Mouse (Mus musculus): ENCODE measurements at regions not wholly inside any gene's neighbourhood (a gene's known extent, or its start where the extent isn't known, plus 50 kb on each side); places are given as distances from the start of the nearest gene placed in this dataset.
A peak's percentile ranks its signal among the peaks of the same experiment; 100 is the strongest.

DNA sequence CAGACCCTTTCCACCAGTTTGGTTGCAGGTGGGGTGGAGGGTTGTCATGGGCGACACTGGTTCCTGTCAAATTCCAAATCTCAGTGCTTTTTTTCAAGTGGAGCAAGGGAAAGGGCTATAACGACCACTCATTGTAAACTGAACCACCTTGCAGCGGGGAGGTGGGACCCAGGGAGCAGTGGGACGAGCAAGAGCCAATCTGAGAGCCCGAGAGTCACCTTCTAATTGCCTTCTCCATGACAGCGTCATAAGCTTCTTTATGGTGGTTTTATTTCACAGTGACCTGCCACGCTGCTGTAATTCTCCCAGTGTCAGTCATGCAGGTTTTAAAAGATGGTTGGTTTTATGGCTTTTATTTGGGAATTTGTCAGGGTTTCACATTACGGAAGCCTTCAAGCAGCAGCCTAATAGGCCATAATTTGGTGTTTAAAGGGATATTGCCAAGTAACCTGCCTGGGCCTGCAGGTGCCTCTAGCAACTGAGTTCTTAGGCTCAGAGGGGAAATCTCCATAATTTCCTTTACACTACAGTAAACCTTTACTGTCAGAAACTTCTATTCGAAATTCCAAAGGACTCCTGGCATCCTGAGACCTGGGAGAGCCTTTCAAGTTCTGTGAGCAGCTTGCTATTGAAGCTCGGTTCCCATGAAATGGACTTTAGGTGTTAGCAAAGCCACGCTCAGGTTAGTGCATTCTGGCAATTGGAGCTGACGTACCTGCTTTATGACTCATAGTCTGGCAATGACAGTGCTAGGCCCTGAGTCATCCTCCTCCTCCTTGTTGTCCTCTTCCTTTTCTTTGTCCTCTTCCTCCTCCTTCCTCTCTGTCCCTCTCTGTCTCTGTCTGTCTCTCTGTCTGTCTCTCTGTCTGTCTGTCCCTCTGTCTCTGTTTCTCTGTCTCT is 235.6 kb upstream of the Pgrmc2 start:
- TF ChIP-seq CTCF (IDR thresholded peaks at IDR 0.05; ENCODE audit: low read depth, low read length) (no peak), POLR2A (IDR thresholded peaks at IDR 0.05; ENCODE audit: extremely low read depth, insufficient read depth, low read length) (no peak)
- Histone ChIP-seq H3K9ac (ENCODE audit: low read depth, low read length) (no peak overlapping the region), H3K27me3 (ENCODE audit: control insufficient read depth, insufficient read depth, low read length) (no peaks in the 10 kb centered on the region), H3K27ac (replicated peaks; ENCODE audit: insufficient read depth, low read depth, low read length) (no peak overlapping the region), H3K79me2 (ENCODE audit: control insufficient read depth, insufficient read depth, low read length) (no peaks in the 10 kb centered on the region), H3K4me3 (ENCODE audit: insufficient read depth, low read depth, low read length) (no peak overlapping the region), H3K4me1 (ENCODE audit: control insufficient read depth, insufficient read depth, low read length) (no peaks in the 10 kb centered on the region), H3K36me3 (ENCODE audit: control insufficient read depth, insufficient read depth, low read length) (no peaks in the 10 kb centered on the region)
- no peak for DNase-seq (ENCODE audit: extremely low read depth, low read depth, low spot score)
- 89% methylated on average over 12 of the region's 12 CpGs for WGBS

DNA sequence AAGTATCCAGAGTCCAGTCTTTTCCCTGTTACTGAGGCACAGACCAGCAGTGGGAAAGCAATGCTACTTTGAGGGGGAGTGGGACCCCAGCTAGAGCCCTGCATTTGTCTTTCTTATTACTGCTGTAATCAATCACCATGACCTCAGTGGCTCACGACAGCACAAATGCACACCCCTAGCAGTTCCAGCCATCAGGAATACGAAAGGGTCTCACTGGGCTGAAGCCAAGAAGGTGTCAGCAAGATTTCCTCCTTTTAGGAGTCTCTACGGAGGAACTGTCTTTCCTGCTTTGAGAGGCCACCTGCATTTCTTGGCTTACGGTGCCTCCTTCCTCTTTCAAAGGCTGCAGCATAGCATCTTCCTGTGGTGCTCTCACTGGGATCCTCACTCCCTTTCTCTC is 234.3 kb upstream of the Pgrmc2 start:
- 76% methylated on average over 4 of the region's 4 CpGs for WGBS
- no peak overlapping the region for H3K9ac ChIP-seq (ENCODE audit: low read depth, low read length)
- TF ChIP-seq CTCF (IDR thresholded peaks at IDR 0.05; ENCODE audit: low read depth, low read length) (no peak), POLR2A (IDR thresholded peaks at IDR 0.05; ENCODE audit: extremely low read depth, insufficient read depth, low read length) (no peak)
- no peaks in the 10 kb centered on the region for H3K27me3 ChIP-seq (ENCODE audit: control insufficient read depth, insufficient read depth, low read length)
- no peak overlapping the region for H3K27ac ChIP-seq (replicated peaks; ENCODE audit: insufficient read depth, low read depth, low read length)
- no peaks in the 10 kb centered on the region for H3K79me2 ChIP-seq (ENCODE audit: control insufficient read depth, insufficient read depth, low read length)
- no peaks in the 10 kb centered on the region for H3K36me3 ChIP-seq (ENCODE audit: control insufficient read depth, insufficient read depth, low read length)
- H3K4me3 ChIP-seq (ENCODE audit: insufficient read depth, low read depth, low read length): no peak overlapping the region
- no peak for DNase-seq (ENCODE audit: extremely low read depth, low read depth, low spot score)
- no peaks in the 10 kb centered on the region for H3K4me1 ChIP-seq (ENCODE audit: control insufficient read depth, insufficient read depth, low read length)

DNA sequence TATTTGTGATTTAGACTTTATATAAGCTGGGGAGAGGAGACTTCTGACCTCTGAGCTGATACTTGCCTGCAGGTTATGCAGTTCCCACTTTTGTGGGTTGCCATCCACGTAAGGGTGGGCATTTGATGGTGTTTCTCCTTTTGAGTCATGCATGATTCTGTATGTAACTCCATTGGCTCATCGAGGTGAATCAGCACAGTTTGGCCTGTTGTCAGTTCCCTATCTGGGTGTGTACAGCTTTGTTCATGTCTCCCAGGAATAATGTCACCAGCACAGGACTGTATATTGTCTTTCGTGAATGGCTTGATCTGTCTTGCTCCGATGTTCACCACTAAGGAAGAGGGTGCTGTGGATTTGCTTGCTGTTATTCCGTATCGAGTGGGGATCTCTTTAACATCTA is 229.6 kb upstream of the Pgrmc2 start:
- no peaks in the 10 kb centered on the region for H3K4me1 ChIP-seq (ENCODE audit: control insufficient read depth, insufficient read depth, low read length)
- DNase-seq (ENCODE audit: extremely low read depth, low read depth, low spot score): no peak
- no peaks in the 10 kb centered on the region for H3K79me2 ChIP-seq (ENCODE audit: control insufficient read depth, insufficient read depth, low read length)
- H3K36me3 ChIP-seq (ENCODE audit: control insufficient read depth, insufficient read depth, low read length): no peaks in the 10 kb centered on the region
- H3K9ac ChIP-seq (ENCODE audit: low read depth, low read length): no peak overlapping the region
- H3K27me3 ChIP-seq (ENCODE audit: control insufficient read depth, insufficient read depth, low read length): no peaks in the 10 kb centered on the region
- 91% methylated on average over 6 of the region's 6 CpGs for WGBS
- no peak overlapping the region for H3K27ac ChIP-seq (replicated peaks; ENCODE audit: insufficient read depth, low read depth, low read length)
- TF ChIP-seq POLR2A (IDR thresholded peaks at IDR 0.05; ENCODE audit: extremely low read depth, insufficient read depth, low read length): no peak
- no peak for TF ChIP-seq CTCF (IDR thresholded peaks at IDR 0.05; ENCODE audit: low read depth, low read length)
- H3K4me3 ChIP-seq (ENCODE audit: insufficient read depth, low read depth, low read length): no peak overlapping the region

DNA sequence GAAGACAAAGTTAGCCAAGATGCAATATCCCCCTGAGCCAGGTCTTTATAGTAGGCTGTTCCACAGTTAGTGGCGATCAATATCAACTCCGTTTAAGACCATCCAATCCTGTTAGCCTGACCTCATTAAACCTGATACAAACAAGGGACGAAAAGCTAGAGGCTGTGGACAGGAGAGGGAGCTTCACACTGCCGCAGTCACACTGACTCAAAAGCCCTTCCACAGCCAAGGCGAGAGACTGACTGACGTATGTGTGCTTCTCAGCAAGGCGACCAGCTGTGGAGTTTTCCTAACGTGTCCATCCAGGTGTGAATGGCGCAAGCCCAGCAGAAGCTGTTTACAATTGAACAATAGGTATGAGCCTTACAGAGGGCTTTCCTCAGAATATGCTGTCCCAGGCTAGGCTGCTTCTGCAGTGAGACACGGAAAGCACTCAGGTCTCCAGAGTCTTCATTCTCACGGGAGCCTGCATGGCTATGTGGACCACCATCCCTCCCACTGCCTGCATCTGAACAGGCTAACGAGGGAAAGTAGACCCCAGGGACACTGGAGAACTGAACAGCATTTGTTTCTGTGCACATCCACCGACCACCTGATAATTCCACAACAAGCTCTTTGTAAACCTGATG is 224.7 kb upstream of the Pgrmc2 start:
- H3K27ac ChIP-seq (replicated peaks; ENCODE audit: insufficient read depth, low read depth, low read length): no peak overlapping the region
- no peak overlapping the region for H3K4me3 ChIP-seq (ENCODE audit: insufficient read depth, low read depth, low read length)
- H3K79me2 ChIP-seq (ENCODE audit: control insufficient read depth, insufficient read depth, low read length): no peaks in the 10 kb centered on the region
- no peak for DNase-seq (ENCODE audit: extremely low read depth, low read depth, low spot score)
- WGBS: 77% methylated on average over 13 of the region's 13 CpGs
- H3K36me3 ChIP-seq (ENCODE audit: control insufficient read depth, insufficient read depth, low read length): no peaks in the 10 kb centered on the region
- no peaks in the 10 kb centered on the region for H3K4me1 ChIP-seq (ENCODE audit: control insufficient read depth, insufficient read depth, low read length)
- TF ChIP-seq CTCF (IDR thresholded peaks at IDR 0.05; ENCODE audit: low read depth, low read length): no peak
- TF ChIP-seq POLR2A (IDR thresholded peaks at IDR 0.05; ENCODE audit: extremely low read depth, insufficient read depth, low read length): no peak
- no peak overlapping the region for H3K9ac ChIP-seq (ENCODE audit: low read depth, low read length)
- no peaks in the 10 kb centered on the region for H3K27me3 ChIP-seq (ENCODE audit: control insufficient read depth, insufficient read depth, low read length)

DNA sequence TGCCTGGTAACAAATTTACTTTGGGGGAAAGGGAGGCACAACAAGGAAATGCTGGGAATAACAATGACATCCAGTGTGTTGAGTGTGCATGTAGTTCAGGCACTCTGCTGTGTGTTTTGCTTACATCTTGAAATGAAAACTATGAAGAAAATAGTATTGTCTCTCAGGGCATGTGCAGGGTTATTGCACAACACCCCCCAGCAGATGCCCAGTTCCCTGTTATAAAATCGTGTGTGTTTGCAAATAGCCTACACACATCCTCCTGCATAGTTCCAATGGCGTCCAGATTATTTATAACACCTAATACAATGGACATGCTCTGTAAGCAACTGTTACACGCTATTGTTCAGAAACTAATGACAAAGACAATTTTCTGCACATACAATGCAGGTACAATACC is 220.0 kb upstream of the Pgrmc2 start:
- Histone ChIP-seq H3K79me2 (ENCODE audit: control insufficient read depth, insufficient read depth, low read length) (no peaks in the 10 kb centered on the region), H3K36me3 (ENCODE audit: control insufficient read depth, insufficient read depth, low read length) (no peaks in the 10 kb centered on the region), H3K27me3 (ENCODE audit: control insufficient read depth, insufficient read depth, low read length) (no peaks in the 10 kb centered on the region), H3K4me3 (ENCODE audit: insufficient read depth, low read depth, low read length) (no peak overlapping the region), H3K4me1 (ENCODE audit: control insufficient read depth, insufficient read depth, low read length) (peaks cover 4% of the 10 kb centered on the region), H3K27ac (replicated peaks; ENCODE audit: insufficient read depth, low read depth, low read length) (no peak overlapping the region), H3K9ac (ENCODE audit: low read depth, low read length) (no peak overlapping the region)
- peak; percentile 36 for DNase-seq (ENCODE audit: extremely low read depth, low read depth, low spot score)
- TF ChIP-seq POLR2A (IDR thresholded peaks at IDR 0.05; ENCODE audit: extremely low read depth, insufficient read depth, low read length): no peak
- TF ChIP-seq CTCF (IDR thresholded peaks at IDR 0.05; ENCODE audit: low read depth, low read length): no peak
- 43% methylated on average over 3 of the region's 3 CpGs for WGBS

DNA sequence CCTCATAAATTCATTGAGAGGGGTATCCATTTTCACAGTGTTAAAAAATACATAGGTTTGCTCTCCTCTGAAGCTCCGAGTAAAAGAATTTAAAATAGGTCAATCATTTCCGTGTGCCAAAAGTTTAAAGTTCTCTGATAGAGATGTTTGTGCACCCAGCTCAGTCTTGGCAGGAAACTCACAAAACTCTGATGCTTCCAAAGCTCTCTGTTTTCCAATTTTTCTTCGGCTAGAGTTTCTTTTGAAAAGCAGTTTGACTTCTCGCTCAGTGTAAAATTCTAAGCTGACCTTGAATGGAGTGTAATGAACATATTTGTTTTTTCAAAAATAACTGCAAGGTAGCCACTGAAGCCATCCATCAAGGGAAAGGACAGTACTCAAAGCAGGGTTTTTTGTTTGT is 215.9 kb upstream of the Pgrmc2 start:
- Histone ChIP-seq H3K27ac (replicated peaks; ENCODE audit: insufficient read depth, low read depth, low read length) (no peak overlapping the region), H3K79me2 (ENCODE audit: control insufficient read depth, insufficient read depth, low read length) (no peaks in the 10 kb centered on the region), H3K4me1 (ENCODE audit: control insufficient read depth, insufficient read depth, low read length) (peaks cover 8% of the 10 kb centered on the region), H3K9ac (ENCODE audit: low read depth, low read length) (no peak overlapping the region), H3K36me3 (ENCODE audit: control insufficient read depth, insufficient read depth, low read length) (no peaks in the 10 kb centered on the region), H3K27me3 (ENCODE audit: control insufficient read depth, insufficient read depth, low read length) (no peaks in the 10 kb centered on the region), H3K4me3 (ENCODE audit: insufficient read depth, low read depth, low read length) (no peak overlapping the region)
- TF ChIP-seq CTCF (IDR thresholded peaks at IDR 0.05; ENCODE audit: low read depth, low read length): no peak
- no peak for TF ChIP-seq POLR2A (IDR thresholded peaks at IDR 0.05; ENCODE audit: extremely low read depth, insufficient read depth, low read length)
- DNase-seq (ENCODE audit: extremely low read depth, low read depth, low spot score): peak; percentile 94
- WGBS: 4% methylated on average over 4 of the region's 4 CpGs
